Mouse (Mus musculus) ovary, adult 18-20 months (tissue): ENCODE measurements around the gene Cttnbp2nl.
A peak's percentile ranks its signal among the peaks of the same experiment; 100 is the strongest.

Experiments used
- DNase-seq: peaks from one replicate; pipeline ENCODE4 v3.0.0; 2022; ENCODE audit warnings: low spot score, mixed read lengths

The Cttnbp2nl gene

DNA sequence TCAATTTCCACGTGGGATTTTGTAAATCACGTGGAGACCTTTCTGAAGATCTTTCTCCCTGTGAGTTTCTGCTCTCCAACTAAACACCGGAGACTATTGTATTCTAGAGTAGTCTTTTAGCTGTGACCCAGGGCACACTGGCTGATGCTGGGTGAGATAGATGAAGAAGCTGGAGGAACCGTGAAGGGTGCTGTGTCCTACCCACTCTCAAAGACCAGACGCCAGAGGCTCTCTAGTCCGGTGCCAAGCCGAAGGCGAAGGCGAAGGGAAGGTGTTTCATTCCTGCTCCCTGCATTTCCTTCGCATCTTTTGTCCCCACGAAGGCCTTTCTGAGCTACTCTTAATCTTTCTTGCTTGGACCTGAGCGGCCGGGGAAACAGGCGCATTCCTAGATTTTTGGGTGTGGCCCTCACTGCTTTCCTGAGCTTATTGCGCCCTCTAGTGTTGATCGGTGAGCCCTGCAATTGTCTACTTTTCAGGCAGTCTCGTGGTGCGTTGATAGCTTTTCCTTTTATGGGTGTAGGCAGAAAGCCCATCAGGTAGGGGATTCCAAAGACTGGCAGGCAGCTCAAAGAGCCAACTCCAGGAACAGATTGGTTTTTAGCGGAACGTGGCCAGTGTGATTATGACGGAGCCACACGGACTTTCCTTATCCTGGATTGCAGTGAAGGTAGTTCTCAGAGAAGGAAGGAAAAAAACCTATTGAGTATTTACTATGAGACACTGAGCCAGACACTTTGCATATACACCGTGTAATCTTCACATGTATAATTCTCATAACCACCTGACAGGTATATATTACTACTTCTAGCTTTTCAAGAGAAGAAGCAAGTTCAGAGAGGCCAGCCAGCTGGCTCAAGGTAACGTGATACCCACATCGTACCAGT, 5.9 kb upstream of the Cttnbp2nl start:
- DNase-seq = peak; percentile 58

GRCm38 (mm10) chr3:105055666-105056065, 2.7 kb upstream of the Cttnbp2nl start:
- DNase-seq = no peak

DNA sequence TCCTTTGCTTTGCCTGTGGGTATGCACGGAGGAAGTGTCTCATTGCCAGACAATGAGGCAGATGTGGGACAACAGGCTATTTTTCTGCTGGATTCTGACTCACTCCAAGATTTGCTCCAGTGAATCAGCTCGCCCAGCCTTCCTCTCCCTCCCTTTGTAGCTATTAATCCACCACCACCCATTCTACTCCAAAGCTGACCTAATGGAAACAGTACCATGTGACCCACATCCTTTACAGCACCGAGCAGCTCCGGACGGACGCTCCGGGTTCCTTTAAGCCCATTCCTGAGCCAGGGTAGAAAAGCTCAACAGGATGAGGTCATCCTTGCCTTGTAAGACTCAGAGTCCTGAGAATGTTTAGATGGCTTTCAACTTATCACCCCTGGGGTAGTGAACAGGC, 2.0 kb upstream of the Cttnbp2nl start:
- DNase-seq = peak; percentile 56

- DNase-seq = no peak
Observed at GRCm38 (mm10) chr3:105053698-105054001, 704 bp upstream of the Cttnbp2nl start.

GRCm38 (mm10) chr3:105052171-105052936, 592 bp downstream of the Cttnbp2nl start:
- no peak for DNase-seq

GRCm38 (mm10) chr3:105051103-105051502, 1.8 kb downstream of the Cttnbp2nl start:
- DNase-seq = no peak

- DNase-seq = no peak
Observed at GRCm38 (mm10) chr3:105049848-105050247, 3.1 kb downstream of the Cttnbp2nl start.

DNA sequence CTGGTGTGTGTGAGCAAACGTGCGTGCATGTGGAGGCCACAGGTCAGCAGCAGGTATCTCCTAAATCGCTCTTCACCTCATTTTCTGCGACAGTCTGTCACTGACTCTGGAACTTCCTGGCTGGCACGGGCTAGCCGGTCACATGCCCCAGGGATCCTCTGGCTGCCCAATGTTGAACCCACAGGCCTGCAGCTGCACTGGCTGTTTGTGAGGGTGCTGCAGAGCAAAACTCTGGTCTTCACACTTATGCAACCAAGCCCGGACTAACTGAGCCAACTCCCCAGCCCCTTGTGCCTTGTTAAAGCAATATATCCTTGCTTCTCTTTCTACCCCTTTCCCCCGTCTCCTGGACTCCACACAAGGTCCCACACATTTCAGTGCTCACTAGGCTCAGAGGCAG, 5.3 kb downstream of the Cttnbp2nl start:
- DNase-seq = peak; percentile 28

- no peak for DNase-seq
Observed at GRCm38 (mm10) chr3:105046870-105047269, 6.1 kb downstream of the Cttnbp2nl start.

DNA sequence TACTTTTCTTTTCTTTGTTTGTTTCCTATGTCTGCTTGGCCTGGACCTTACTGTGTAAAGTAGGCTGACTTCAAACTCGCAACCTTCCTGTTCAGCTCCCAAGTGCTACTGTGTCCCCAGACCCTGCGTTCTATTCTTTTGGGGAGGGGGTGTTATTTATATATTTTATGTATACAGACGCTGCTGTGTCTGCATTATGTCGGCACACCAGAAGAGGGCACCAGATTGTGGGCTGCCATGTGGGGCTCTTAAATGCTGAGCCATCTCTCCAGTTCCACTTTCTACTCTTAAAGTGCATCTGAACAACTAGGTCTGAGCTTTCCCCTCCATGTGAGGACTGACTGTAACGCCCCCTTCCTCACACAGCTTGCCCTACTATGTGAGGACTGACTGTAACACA, 9.2 kb downstream of the Cttnbp2nl start:
- no peak for DNase-seq

- DNase-seq = no peak
Observed at GRCm38 (mm10) chr3:105040983-105041625, 11.8 kb downstream of the Cttnbp2nl start.

- DNase-seq = no peak
Observed at GRCm38 (mm10) chr3:105040002-105040401, 12.9 kb downstream of the Cttnbp2nl start.

- no peak for DNase-seq
Observed at GRCm38 (mm10) chr3:105037240-105037770, 15.6 kb downstream of the Cttnbp2nl start.

DNA sequence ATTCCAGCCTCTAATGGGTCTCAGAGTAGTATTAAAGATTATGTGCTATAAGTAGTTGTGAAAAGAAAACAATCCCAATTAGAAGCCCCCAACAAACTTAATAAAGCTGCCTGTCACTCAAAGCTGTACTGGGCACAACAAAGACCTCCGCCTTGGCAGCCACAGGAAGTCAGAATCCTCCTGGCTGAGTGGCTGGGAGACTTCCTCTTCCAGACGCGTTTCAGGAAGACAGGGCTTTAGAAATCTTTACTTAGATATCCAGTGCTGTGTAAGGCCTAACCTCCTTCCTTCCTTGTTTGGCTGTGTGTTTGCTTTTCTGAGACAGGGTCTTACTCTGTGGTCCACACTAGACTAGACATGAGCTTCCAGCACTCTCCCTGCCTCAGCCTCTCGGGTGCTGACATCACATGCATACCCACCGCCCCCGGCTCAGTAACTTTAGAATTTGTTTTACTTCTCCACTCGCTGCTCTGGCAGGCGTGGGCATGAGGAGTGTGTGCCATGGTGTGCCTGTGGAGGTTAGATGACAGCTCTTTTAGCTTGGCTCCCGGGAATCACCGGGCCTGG, 16.6 kb downstream of the Cttnbp2nl start:
- DNase-seq = no peak

DNA sequence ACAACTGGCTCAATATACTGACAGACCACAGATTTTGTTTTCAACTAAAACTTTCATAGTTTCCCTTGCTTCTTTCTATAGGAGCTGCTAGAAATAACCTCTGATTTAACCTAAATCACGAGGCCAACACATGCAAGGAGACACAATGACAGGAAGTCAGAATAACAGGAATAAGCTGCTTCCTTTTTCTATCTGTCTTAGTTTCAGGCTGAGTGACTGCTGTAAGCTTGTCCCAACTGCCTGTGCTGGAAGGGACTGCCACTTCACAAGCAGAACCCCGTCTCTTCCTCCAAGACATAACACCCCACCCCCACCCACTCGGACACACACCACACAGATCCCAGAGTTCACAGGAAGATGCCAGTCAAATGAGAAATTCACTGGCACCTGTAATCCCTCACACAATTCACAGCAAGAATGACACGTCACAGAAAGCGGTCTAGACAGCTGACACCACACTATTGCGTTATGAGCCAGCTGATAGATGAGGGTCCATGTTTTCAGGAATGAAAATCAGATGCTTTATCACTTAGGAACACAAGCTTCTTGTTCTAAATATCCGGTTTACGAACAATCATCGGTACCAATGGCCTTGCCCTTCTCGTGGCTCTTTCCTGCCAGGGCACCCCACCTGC, 29.5 kb downstream of the Cttnbp2nl start:
- DNase-seq = no peak

- no peak for DNase-seq
Observed at GRCm38 (mm10) chr3:105019826-105020692, 32.9 kb downstream of the Cttnbp2nl start.

DNA sequence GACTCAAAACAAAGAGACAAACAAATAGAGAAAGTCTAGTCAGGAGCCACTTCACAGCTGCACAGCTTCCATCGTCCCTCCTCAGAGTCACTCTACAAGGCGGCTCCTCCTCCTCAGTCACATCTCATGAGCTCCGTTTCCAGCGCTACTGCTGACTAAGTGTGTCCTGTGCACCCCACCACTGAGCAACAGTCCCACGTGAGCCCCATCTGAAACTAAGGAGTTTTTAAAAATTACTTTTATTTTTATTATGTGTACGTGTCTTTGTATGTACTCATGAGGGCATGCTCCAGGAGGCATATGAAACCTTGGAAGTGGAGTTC, 34.2 kb downstream of the Cttnbp2nl start:
- no peak for DNase-seq

DNA sequence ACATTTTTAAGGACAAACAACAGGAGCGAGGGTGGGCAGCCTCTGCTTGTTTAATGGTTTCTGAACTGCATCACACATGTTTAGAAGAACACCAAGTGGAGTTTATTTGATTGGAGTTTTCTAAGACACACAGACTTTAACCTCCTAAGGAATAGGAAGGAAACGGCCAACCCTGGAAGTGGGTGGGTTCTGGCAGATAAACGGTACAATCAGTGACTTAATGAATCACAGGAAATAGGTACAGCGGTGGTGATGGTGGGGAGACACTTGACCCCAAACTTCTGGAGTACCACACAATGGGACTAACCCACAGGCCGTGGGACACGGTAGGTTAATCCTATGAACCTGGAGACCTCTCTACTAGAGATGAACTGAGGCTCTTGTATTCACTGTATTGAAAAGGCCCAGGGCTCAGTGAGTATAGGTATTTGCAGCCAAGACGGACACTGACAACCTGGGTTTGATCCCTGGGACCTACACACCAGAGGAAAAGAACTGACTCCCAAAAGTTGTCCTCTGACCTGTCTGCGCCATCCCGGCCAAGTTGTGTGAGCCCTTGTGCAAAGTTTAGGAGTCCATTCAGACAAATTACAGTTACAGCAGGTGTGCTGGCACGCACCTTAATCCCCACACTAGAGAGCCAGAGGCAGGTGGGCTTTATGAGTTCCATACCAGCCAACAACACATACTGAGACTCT, 34.7 kb downstream of the Cttnbp2nl start:
- no peak for DNase-seq

GRCm38 (mm10) chr3:105017314-105017713, 35.6 kb downstream of the Cttnbp2nl start:
- no peak for DNase-seq

GRCm38 (mm10) chr3:105016204-105016603, 36.7 kb downstream of the Cttnbp2nl start:
- no peak for DNase-seq
